Mouse (Mus musculus): ENCODE measurements around the gene Gnat2.

Gnat2 gene

GRCm38 (mm10) chr3:108113591-108114289 is 21.2 kb downstream of the Gnat2 start:
- DNase-seq (ENCODE audit: low read depth, low spot score), result no peak

DNA sequence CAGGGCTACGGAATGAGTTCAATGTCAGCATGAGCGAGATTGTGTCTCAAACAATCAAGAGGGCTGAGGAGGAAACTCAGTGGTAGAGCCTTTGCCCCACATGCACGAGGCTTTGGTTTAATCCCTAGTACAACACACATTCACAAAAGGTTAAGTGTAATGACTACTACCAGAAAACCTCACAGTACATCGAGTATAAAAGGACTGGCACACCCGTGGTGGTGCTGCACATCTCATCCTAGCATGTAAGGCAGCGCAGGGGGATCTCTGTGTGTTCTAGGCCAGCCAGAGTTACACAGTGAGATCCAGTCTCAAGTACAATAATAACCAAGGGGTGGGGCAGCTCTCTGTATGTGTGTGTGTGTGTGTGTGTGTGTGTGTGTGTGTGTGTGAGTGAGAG is 24.9 kb downstream of the Gnat2 start:
- no peak for DNase-seq (ENCODE audit: low read depth, low spot score)

DNA sequence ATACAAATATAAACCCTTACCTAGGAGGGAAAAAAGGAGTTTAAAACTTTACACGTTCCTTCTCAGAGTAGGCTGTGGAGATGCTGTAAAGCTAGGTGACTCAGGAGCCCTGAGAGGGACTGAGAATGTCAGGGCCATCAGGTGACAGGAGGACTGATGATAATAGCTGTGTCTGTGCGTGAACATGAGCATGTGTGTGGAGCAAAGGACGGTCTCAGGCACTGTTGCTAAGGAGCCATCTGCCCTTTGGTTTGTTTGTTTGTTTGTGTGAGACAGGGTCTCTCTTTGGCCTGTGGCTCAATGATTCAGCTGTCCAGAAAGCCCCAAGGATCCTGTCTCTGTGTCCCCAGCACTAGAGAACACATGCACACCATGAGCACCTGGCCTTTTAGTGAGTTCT is 28.5 kb downstream of the Gnat2 start:
- no peak for DNase-seq (ENCODE audit: low read depth, low spot score)

DNA sequence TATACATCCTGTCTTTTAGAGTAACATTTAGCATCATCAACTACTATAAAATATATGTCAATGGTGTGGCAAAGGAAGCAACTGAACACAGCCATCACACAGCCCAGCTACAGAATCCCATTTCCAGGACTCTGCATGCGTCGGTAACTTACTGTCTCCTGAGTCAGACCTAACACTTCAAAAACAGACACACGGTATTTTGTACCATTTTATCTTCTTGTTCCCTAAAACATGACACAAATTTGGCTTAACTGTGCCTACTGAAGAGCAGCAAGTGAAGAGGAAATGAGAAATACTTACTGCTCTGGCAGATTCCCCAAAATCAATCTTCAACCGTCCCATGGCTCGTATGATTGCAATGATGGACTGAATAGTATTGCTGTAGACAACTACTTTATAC is 30.7 kb downstream of the Gnat2 start:
- no peak for DNase-seq (ENCODE audit: low read depth, low spot score)

DNA sequence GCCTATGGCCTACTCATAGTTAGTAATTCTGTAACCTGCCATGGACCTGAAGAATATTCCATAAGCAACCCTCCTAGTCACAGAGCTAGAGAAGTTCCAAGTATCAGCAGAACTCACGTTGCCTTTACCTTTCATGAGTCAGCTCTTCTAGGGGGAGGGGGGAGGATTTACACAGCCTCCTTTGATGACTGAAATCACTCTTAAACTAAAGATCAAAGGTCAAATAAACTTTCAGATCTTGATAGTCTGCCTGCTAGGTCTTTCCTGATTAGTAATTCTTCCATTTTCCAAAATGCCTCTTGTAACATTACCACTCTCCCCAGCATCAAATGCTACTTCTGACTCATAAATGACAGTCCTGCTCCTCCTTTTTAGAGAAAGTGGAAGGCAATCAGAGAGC is 31.5 kb downstream of the Gnat2 start:
- no peak for DNase-seq (ENCODE audit: low read depth, low spot score)

GRCm38 (mm10) chr3:108126327-108126726 is 33.7 kb downstream of the Gnat2 start:
- no peak for DNase-seq (ENCODE audit: low read depth, low spot score)

DNA sequence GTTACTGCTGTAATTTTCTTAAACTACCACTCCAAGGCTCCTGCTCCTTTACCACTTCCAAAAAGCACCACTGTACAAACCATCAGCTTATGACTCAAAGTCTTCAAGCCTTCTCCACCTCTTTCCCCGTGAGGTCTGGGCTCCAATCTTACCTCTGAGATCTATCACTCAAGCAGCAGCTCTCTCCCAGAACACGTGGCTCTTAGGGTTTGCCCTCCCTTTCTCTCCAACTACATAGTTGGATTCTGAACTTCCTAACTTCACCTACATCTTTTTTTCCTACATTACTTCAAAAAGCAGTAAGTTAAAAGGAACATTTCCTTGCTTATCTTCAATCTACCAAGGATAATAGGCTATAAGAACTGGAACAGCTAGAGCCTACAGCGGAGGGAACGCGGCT is 35.9 kb downstream of the Gnat2 start:
- no peak for DNase-seq (ENCODE audit: low read depth, low spot score)

GRCm38 (mm10) chr3:108129367-108129766 is 36.8 kb downstream of the Gnat2 start:
- DNase-seq (ENCODE audit: low read depth, low spot score), result no peak

DNA sequence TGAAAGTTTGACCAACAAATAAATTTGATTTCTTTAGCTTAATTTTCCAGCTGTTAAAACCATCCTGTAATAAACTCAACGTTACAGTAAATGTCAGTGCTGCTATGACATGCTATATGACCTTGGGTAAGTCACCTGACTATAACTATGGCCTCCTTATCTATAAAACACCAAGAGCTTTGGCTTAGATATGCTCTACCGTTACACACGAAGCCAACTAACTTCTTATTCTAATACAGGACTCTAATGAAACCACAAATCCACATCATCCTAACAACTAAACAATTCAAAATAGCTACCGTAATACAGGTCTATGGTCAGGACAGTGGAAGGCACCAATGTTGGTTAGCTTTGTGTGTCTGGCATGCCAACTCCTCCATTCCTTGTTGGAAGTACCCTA is 37.2 kb downstream of the Gnat2 start:
- DNase-seq (ENCODE audit: low read depth, low spot score), result no peak

GRCm38 (mm10) chr3:108131216-108131615 is 38.6 kb downstream of the Gnat2 start:
- DNase-seq (ENCODE audit: low read depth, low spot score), result no peak

DNA sequence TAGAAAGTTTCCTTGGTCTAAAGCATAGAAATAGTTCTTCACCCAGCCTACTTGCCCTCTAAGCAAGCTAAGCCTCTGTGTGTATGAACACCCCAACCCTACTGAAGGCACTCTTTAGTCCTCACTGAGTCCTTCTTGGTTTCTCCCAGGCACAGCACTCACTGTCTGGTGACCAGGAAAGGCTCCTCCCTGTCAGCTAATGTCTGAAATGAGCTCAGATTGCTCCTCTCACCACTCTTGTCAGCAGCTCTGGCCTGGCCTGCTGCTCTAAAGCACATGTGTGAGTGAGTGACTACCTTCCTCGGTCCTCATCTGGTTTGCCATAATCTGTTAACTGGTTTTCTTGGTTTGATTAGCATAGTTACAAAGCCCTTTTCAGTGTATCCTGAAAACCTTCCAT is 39.2 kb downstream of the Gnat2 start:
- DNase-seq (ENCODE audit: low read depth, low spot score), result no peak

DNA sequence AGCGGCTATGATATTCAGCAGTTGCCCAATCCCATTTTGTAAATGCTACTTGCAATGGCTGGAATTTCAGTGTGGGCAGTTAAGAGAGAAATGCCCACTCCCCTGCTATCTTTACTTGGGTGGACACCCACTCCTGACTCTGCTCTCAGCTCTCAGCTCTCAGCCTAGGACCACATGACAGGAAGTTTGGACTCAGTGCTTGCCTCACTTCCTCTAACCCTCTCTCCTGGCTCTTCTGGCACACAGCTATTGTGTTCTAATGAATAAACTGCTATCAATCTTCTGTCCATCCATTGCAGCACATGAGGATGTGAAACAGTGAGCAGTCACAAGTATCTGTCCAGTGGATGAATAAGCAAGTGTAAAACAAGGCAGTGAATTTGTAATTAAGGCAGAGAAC is 39.9 kb downstream of the Gnat2 start:
- DNase-seq (ENCODE audit: low read depth, low spot score), result no peak

GRCm38 (mm10) chr3:108134701-108135100 is 42.1 kb downstream of the Gnat2 start:
- DNase-seq (ENCODE audit: low read depth, low spot score), result no peak

GRCm38 (mm10) chr3:108139113-108139512 is 46.5 kb downstream of the Gnat2 start:
- DNase-seq (ENCODE audit: low read depth, low spot score), result no peak

DNA sequence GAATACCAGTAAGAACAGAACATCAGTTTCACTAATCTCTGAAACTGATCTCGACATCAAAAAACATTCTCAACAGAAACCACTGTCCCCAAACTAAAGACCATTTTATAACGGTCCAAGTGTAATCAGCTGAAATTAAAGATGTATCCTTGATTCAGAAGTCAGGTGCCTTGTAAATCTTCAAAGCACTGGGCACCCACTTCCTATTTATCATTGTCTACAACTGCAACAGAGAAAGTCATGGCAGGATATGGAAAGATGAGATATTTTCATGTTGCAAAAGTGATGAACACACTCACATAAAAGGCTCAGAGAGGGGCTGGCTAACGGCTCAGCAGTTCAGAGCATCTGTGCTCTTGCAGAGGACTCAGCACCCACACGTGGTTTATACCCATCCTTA is 48.2 kb downstream of the Gnat2 start:
- DNase-seq (ENCODE audit: low read depth, low spot score), result no peak

GRCm38 (mm10) chr3:108145534-108146445 is 53.2 kb downstream of the Gnat2 start, which contains the start of gene Gnai3:
Gene Gnai3, minus strand, starts transcription at chr3:108146146.
- DNase-seq (ENCODE audit: low read depth, low spot score), result peak; percentile 90

GRCm38 (mm10) chr3:108146671-108147070 is 54.1 kb downstream of the Gnat2 start:
- no peak for DNase-seq (ENCODE audit: low read depth, low spot score)

GRCm38 (mm10) chr3:108147386-108148235 is 55.0 kb downstream of the Gnat2 start:
- DNase-seq (ENCODE audit: low read depth, low spot score), result peak; percentile 92
